Mouse (Mus musculus) testis, postnatal 10 days (tissue): ENCODE data around the gene Tarbp2.
A peak's percentile ranks its signal among the peaks of the same experiment; 100 is the strongest.

ENCODE experiments used
- DNase-seq: peaks from one replicate; pipeline ENCODE4 v3.0.0; 2021; ENCODE audit warnings: low spot score

Gene Tarbp2

DNA sequence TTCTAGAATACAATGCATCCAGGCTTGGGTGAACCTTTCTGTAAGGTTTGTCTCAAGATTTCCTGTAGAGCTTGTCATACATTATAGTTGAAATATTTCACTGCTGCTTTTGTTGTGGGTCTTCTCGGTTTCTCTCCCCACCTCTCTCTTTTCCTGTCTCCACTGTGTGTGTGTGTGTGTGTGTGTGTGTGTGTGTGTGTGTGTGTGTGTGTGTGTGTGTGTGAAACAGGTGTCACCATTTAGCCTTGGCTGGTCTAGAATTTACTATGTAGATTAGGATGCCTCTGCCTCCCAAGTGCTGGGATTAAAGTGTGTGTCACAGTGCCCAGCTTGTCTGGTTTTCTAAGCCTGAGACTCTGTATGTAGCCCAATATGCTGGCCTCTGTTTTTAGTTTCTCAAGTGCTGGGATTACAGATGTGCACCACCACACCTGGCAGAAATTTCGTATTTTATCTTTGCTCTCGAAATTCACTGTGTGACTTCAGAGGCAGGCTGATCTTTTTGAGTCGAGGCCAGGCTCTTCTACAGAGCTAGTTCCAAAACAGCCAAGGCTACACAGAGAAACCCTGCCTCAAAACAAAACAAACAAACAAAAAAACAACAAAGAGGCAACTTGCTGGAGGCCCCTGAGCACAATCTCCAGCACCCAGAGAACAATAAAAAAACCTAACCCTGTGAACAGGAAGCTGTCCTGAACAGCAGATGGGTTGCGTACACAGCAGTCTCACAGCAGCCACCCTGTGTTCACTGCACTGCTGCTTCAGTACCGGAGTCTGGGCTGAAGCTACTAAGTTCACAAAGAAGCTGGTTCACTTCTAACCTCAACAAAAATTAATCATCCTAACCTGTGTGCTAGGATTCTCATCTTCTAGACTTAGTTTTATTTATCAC, 8.4 kb downstream of the Tarbp2 start:
- no peak for DNase-seq

DNA sequence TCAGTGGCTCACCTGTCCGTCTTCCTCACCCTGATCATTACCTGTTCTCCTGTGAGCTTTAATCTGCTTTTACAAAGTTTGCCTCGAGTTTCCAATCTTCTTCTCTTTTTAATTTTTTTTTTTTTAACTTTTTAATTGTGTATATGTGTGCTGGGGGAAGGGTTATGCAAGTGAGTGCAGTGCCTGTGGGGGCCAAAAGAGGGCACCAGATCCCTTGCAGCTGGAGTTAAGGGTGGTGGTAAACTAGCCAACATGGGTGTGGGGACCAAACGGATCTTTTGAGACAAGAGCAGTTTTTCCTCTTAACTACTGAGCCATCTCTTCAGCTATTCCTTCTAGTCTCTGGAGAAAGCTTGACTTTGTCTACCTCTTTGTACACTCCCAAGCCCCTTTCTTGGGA, 9.9 kb downstream of the Tarbp2 start:
- DNase-seq, result no peak

DNA sequence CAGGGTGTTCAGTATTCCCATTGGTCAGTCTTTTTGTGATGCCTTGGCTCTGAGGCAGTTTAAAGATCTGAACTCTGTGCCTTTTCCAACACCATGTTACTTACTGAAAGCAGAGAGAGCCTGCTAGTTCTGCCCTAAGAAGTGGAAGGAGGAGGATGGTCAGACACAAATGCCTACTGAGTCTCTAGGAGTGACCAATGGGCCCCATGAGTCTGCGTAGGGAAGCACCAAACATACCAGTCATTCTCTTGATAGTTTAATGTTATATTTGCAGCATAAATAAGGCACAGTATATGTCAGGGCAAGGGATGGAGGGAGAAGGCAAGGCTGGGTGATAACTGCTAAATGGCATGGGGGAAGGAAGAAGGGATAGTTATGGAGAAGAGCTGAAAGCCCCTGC, 10.4 kb downstream of the Tarbp2 start:
- DNase-seq, result no peak

DNA sequence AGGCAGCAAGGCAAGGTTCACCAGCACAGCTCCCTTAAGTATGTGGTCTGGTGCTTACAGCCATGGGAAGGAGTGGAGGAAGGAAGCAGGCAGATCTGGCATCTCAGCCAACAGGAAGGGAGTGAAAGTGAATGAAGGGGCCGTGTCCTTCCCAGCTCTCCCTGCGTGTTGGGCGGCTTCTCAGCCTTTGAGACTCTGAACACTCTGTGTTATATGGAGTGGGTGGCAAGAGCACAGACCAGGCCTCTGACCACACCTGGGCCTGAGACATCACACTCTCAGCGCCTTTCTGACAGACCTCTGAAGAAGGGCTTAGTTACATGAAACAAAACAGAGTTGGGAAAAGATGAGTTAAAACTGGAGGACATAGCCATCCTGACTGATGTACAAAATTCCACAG, 12.6 kb downstream of the Tarbp2 start:
- DNase-seq, result no peak

DNA sequence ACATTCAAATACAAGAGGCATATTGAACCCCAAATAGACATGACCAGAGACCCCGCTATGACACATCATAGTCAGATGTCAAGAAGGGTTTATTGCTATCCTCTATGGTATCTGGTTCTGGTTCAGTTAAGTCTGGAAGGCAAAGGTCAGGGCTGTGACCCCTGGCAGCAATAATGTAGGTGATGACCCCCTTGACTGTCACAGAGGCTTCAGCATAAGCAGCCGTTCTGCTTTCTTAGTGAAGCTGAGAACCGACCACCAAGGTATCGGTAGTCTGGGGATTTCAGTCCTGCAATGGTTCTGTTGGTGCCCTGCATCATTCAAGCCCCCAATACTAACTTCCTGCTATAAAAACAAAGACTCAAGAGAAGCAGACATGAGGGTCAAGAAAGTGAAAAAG, 13.6 kb downstream of the Tarbp2 start:
- DNase-seq, result no peak

DNA sequence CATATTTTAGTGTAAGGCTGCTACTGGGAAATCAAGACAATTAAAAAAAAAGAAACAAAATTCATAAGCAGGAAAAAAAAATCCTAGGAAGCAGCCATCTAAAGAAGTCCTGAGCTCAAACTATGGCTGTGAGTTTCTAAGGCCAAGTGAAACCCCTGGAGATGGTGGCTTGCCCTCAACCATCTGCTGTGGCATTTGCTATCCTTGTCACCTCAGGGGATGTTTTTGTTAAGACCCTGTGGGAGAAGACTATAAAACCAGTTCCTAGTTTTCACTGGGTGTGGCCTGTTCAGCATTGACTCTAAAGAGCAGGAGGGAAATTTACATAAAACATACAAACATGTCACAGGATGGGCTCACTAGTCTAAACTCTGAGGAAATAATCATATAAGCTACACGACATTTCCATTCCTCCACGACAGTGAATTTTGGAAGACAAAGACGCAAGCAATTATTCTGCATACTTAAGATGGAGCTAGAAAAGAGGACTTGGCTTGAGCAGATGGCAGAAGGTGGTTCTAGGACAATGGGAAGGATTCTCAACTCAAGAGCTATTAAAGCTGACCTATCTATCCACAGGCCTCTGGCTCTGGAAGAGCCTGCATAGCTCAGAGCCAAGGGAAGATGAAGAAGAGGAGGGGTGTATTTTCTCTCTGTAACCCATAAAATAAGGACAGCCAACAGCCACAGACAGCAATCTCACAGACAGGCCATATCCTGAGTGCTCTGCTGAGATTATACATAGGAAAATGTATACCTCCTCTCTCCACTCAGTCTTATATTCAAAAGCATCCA, 14.3 kb downstream of the Tarbp2 start:
- DNase-seq, result no peak

DNA sequence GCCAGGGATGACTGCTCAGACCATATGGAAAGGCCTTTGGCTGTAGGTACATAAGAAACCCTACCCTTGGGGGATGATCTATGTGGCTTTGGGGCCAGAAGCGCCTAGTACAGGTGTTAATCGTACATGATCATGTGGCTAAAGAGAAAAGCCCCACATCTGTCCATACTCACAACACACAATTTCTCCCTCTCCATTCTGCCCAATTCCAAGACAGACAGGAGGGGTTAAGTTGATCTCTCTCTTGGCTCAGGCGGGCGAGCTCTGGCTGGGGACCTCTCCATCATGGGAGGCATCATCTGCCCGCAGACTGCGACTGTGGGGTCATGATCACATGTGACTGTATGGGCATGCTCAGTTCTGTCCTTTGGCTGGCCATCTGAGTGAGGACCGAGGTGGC, 15.9 kb downstream of the Tarbp2 start:
- no peak for DNase-seq

DNA sequence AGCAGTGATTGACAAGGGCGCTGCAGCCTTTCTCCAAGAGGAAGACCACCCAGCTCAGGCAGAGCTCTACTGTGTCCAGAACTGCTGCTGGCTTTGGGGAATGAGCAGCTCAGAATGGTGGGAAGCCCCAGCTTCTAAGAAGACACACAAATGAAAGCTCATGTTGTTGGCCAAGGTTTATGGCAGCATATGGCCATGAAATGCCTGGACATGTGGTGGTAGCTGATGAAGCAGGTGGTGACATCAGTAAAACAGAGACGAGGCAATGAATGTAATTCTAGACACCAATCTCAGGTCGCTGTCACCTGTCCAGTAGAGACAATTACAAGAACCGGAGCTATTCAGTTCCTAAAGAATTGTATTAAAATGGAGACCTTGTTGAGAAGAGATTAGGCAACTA, 26.8 kb downstream of the Tarbp2 start:
- DNase-seq, result peak; percentile 23

DNA sequence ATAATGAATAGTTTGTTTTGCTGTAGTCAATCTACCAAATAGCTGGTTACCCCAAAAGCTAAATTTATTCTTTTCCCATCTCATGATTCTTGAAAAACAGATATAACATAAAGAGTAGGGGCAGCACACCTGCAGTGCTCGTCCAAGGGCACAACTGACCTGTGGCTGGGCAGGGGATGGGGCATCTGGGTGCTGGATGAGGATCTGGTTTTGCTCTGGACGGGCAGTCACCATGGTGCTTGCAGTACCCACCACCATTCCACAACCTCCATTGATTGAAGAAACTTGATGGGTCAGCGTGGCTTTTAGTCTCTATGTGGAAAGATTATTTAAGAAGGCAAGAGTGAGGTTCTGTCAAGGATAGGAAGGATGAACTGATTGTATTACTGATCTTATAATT, 28.3 kb downstream of the Tarbp2 start:
- peak; percentile 33 for DNase-seq

DNA sequence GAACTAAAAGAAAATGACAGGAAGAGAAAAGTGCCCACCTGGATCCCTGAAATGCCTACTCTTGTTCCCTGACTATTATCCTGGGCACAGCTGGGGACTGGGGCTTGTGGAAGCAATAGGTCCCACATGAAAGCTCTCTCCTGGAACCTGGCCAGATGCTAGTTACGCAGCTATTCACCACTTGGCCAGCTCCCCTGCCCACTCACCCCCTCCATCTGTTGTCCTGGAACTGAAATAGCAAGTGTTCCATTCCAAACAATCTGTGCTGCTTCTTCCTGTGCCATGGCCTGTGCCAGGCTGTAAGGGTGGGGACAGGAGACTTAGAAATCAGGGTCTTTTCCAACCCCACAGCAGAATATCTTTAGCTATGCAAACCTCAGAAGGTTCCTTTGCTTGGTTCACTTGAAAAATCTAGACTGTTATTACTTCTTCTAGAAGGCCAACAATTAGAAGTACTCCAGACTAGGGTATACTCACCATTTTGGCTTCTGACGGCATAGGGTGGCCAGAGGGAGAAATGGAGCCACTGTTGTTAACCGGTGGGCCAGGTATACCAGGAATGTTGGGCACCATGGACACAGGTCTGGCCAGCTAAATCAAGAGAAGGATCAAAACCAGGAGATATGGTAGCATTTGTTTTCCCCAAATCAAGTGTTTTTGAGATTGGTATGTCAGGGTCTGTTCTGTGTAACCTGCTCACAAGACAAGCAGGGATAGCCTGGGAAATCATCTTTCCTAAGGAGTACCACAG, 28.9 kb downstream of the Tarbp2 start:
- DNase-seq, result peak; percentile 47

DNA sequence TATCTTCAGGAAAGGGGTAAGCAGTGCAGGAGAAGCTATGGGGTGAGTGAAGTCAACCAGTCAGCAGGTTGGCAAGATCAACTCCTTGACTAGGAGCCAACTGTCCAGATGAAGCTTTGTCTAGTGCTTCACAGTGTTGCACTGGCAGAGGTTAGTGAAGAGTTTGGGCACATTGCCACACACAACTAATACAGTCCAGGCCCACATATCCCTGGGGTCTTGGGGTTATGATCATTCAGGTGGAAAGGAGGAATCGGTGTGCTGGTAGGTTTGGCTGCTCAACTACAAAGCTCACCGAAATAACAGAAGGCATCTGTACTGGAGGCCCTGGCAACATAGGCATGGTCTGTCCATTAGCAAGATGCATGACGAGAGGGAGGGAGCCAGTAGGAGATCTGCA, 29.5 kb downstream of the Tarbp2 start:
- DNase-seq, result peak; percentile 29

DNA sequence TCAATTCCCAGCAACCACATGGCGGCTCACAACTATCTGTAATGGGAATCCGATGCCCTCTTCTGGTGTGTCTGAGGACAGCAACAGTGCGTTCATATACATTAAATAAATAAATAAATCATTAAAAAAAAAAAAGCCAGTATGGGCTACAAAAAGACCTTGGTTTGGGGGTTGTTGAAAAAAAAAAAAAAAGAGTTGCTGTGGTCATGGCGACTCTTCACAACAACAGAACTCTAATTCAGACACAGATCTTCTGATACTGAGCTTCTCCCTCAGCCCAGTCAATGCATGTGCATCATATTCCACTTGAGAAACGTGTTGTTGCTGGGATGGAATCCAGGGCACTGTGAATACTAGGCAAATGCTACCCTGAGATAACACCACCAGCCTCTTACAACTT, 34.6 kb downstream of the Tarbp2 start:
- no peak for DNase-seq

DNA sequence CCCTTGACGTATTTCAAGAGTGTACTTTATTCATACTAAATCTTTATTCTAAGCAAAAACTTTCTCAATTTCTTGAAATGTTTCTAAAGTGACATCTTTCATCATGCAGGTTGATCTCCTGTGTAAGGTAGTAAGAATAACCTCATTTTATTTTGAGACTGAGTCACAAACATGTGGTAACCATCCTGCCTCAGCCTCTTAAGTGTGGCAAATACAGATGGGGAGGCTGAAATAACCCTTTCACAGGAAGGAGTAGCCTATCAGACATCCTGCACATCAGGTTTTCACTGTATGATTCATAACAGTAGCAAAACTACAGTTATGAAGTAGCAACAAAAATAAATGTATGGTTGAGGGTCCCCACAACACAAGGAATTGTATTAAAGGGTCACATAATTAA, 37.6 kb downstream of the Tarbp2 start:
- DNase-seq, result no peak

DNA sequence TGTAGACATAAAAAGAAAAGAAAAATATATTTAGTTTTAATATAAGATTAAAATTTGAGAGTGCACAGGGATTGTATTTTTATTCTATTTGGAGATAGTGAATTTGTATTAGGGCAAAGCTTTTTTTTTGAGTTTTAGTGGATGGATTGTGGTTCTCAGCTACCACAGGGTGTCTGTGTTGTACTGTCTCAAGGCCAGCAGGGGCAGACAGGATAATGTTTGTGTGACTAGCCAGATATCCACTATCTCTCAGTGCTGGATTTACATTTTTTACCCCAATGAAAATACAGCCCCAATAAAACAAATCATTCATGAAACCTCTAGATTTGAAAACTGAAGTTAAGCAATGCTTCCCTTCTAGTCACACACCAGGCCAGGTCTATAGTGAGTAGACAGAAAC, 39.6 kb downstream of the Tarbp2 start:
- DNase-seq, result no peak

DNA sequence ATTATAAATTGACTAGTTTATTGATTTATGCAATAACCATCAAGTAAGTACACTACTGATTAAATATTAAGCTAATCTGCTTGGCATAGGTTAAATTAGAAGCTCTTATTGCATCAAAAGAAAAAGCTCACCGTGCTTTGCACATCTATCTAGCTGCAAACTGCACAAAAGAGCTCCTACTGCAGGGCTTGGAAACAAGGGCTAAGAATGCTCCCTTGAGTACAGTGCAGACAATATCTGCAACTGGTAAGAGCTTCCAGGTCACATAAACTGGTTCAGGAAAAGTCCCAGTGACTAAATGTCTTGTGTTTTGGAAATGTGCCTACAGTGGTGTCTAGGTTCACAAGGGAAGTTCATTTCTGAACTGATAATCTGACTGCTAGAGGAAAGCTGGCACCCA, 44.5 kb downstream of the Tarbp2 start:
- no peak for DNase-seq

DNA sequence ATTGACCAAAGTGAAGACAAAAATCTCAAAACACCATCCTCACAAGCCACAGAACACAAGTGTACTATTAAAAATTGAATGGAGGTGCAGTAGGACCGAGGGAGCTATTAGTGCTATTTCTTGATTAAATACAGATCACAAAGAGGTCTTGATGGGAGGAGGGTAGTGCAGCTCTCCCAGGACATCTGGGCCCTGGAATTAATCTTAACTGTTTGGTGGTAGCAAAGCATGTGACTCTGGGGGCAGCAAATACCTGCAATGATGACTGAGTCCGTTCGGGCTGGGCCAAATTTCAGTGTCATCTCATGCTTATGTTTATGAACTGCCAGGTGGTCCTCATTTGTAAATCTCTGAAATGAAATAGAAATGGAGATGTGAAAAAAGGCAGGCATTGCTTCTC, 45.1 kb downstream of the Tarbp2 start:
- DNase-seq, result no peak

DNA sequence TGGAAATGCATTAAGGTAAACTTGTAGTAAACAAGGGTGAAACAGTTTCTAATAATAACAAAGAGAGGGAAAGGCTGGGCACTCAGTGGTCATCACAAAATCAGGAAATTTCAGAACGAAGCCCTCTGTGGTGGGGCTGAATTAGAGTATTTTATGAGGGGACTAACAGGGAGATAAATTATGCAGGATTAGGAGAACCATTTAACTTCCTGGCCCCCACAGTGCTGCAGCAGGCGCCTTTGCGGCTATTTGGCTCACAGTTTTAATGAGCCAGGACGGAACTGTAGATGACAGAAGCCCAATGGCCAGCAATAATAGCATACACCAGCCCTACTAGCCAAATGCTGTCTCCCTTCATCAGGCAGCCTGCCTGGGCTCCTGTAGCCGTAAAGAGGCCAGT, 45.7 kb downstream of the Tarbp2 start:
- DNase-seq, result no peak

DNA sequence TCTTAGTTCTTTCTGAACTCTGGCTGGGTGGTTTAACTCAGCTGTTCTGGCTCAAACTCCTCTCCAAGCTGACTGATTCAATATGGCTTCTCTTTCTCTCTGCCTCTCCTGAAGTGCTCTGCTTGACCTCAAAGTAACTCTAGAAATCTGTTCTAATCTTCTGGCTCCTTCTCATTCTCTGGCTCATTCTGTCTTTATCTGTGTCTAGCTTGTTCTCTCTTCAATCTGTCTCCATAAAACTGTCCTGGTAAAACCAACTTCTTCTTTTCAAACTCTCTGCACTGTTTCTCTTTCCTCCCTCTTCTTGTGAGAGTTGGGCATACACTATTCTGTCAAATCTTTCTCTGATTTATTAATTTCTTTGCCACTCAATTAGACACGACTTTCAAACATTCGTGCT, 49.9 kb downstream of the Tarbp2 start:
- DNase-seq, result no peak

DNA sequence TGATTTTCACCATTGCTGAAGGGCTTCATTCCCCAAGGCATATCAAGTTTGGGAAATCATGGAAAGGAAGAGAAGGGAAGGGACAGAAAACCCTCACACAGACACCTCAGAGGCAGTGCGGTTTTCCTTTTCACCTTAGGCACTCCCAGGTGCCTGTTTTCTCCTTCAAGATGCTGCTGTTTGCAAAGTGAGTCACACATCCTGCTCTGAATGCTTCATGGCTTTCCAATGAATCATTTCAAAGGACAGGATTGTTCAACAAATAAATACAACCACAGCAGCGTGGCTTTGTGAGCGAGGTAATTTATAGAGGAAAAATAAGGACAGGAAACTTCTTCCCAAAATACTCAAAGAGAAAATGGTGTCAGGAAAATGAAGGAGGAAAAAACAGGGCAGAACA, 54.1 kb downstream of the Tarbp2 start:
- no peak for DNase-seq
